Mouse (Mus musculus): ENCODE data around the gene Tsc2.

DNA sequence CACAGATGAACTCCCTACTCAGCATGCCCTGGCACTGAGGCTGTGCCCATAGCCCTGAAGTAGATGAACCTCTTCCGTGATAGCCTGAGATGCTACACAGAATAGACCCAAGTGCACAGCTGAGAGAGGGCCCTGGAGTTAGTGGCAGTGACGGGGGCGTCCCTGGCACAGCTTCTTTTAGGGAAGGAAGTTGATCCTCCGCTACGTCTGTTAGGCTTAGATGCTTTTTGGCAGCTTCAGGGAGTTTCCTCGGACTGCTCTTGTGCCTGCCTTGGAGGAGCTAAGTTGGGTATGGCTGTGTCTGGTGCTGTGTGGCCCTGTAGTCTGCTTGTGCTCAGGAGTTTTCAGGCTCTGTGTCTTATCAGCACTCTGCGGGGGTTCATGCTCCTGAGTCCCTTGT, 41.8 kb upstream of the Tsc2 start:
- TF ChIP-seq CTCF (IDR thresholded peaks at IDR 0.05; ENCODE audit: low read depth): no peak
- no peak for TF ChIP-seq EP300 (IDR thresholded peaks at IDR 0.05; ENCODE audit: low read depth)
